Mouse (Mus musculus): ENCODE measurements around the gene Vps52.

The Vps52 gene

DNA sequence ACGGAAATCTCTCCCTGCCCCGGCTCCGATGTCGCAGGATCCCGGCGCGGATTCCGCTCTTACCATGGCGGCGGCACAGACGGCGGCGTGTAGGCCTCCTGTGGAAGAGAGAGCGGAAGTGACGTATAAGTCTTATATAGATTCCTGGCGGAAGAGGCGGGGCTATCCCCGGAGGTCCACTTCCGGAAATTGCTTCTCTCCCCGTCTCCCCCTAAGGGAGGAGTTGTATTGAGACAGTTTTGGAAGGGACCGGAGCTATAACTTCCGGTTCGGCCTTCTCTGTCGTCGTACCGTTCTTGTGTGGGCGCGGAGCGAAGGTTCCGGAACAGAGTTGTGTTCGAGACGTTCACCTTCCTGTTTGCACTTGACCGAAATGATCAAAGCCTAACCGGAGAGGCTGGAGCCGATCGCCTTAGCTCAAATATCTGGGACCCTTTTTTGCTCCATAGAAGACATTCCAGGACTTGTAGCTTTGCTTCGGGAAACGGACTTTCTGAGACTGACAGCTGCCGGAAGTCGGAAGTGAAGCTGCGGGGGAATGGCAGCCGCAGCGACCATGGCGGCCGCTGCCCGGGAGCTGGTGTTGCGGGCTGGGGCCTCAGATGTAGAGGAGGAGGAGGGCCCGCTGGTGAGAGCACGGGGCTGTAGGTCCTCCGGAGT lies at the start of gene Vps52, which contains the start of gene Rps18:
TSS of gene Vps52 (plus strand) at position 258 of the 660 bp plus-strand sequence.
TSS of gene Rps18 (minus strand) at position 447 of the 660 bp plus-strand sequence.
- peak; percentile 97 for DNase-seq (ENCODE audit: low spot score)

DNA sequence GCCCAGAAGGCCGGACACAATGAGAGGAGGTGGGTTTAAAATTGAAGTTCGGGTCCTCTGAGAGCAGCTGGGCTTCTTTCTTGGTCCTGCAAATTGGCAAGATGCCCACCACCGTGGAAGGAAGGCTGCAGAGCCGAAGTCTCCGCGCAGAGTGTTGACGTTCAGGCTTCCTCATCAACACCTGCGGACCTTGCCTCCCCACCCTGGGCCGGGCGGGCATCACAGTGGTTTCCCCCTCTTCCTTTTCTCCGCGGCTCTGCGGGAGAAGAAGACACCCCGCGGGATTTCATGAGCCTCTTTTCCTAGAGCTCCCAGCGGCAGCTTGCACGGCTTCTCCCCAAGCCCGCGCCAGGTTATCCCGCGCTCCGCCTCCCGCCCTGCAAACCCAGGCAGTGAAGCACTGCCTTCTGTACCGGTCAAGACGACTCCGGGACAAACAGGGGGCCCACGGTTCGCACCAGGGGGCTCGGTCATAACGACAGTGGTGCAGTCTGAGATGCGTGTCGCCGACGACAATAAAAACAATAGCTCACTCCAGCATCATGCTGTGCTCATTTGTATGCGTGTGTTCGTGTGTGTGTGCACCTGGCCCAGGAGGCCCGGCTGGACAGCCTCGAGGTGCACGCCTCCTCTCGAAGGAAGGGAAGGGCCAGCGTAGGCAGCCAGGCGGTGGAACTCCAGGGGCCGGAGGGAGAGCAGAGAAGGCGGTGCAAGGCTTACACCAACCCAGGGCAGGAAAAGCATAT lies 47.1 kb upstream of the Vps52 start:
- DNase-seq (ENCODE audit: low spot score) = peak; percentile 72

DNA sequence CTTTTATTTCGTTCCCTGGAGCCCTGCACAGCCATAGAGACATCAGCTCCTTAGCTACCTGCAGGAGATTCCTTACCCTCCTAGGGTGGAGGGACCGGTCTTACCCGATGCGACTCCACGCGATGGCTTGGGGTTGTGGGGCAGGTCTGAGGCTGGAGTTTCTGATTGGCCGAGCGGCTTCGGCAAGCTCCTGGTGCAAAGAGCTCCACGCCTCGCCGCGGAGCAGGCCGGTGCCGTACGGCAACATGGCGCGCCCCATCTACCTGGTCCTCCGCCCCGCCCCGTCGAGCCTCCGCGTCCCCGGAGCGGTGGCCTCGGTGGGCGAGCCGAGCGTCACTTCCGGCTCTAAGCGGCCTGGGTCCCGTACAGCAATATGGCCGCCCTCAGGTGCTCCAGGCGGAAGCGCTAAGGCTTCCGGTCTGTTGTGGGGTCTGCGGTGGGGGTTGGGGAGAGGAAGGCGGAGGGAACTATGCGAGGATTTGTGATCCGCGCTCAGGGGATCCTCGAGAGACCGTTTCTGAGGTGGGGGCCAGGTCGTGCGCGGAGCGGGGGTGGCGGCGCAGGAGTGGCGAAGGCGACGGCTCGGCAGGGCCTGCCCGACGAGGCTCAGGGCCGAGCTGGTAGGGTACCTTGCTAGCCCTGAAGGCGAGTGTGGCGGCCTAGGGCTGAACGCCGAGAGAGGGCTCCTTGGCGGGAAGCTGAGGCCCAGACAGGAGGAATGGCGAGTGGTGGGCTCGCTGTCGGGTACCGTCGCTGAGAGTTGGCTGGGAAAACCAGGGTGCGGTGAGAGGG lies 46.3 kb upstream of the Vps52 start, which contains the start of gene Daxx:
TSS of gene Daxx (plus strand) at position 338 of the 792 bp plus-strand sequence.
- DNase-seq (ENCODE audit: low spot score) = peak; percentile 99

DNA sequence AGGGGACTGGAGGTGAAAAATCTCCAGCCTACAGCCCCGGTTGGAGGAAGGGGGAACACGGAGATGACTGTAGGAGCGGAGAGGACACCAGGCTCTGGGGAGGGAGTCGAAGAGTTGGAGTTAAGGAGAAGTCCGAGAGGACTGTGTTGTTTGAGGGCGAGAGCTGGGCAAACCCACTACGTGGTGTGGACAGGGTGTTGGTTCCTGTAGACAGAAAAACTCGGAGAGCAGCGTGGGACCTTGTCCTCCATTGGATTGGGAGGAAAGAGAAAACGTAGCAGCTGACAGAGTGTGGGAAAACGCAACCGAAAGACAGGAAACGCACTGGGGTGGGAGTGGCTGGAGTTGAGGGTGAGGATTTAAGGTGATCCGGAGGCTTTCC lies 45.8 kb upstream of the Vps52 start:
- DNase-seq (ENCODE audit: low spot score) = peak; percentile 65

DNA sequence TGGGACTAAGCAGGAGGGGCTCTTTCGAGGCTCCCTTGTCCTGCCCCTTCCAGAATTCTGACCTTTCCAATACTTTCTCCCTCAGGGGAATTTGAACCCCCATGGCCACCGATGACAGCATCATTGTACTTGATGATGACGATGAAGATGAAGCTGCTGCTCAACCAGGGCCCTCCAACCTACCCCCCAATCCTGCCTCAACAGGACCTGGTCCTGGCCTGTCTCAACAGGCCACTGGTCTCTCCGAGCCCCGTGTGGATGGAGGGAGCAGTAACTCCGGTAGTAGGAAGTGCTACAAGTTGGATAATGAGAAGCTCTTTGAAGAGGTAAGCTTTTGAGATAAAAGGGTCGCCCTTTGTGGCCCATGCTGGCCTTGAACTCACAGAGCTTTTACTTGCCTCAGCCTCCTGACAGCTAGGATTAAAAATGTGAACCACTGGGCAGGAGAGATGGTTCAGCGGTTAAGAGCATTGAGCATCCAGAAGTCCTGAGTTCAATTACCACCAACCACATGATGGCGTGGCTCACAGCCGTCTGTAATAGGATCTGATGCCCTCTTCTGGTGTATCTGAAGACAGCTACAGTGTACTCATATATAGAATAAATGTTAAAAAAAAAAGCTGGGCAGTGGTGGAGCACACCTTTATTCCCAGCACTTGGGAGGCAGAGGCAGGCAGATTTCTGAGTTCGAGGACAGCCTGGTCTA lies 45.1 kb upstream of the Vps52 start:
- peak; percentile 53 for DNase-seq (ENCODE audit: low spot score)

DNA sequence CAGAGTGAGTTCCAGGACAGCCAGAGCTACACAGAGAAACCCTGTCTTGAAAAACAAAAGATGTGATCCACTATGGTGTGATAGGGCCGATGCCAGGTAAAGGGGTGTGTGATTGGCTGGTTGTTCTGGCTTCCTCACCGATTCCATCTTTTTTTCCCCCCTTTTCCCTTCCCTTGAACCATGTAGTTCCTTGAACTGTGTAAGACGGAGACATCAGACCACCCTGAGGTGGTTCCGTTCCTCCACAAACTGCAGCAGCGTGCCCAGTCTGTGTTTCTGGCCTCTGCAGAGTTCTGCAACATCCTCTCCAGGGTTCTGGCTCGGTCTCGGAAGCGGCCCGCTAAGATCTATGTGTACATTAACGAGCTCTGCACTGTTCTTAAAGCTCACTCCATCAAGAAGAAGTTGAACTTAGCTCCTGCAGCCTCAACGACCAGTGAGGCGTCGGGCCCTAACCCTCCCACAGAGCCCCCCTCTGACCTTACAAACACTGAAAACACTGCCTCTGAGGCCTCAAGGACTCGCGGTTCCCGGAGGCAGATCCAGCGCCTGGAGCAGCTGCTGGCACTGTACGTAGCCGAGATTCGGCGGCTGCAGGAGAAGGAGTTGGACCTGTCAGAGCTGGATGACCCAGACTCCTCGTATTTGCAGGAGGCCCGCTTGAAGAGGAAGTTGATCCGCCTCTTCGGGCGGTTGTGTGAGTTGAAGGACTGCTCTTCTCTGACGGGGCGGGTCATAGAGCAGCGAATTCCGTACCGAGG lies 44.4 kb upstream of the Vps52 start:
- DNase-seq (ENCODE audit: low spot score) = no peak

DNA sequence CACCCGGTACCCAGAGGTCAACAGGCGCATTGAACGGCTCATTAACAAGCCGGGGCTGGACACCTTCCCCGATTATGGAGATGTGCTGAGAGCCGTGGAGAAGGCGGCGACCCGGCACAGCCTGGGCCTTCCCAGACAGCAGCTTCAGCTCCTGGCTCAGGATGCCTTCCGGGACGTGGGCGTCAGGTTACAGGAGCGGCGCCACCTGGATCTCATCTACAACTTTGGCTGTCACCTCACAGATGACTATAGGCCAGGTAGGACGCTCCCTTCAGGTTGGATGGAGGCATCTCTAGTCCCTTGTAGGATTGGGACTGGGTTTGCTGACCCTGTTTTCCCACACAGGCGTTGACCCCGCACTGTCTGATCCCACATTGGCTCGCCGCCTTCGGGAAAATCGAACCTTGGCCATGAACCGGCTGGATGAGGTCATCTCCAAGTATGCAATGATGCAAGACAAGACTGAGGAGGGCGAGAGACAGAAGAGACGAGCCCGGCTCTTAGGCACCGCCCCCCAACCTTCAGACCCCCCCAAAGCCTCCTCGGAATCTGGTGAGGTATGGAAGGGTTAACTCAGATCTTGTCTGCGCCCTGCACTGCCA lies 43.7 kb upstream of the Vps52 start:
- DNase-seq (ENCODE audit: low spot score) = no peak

DNA sequence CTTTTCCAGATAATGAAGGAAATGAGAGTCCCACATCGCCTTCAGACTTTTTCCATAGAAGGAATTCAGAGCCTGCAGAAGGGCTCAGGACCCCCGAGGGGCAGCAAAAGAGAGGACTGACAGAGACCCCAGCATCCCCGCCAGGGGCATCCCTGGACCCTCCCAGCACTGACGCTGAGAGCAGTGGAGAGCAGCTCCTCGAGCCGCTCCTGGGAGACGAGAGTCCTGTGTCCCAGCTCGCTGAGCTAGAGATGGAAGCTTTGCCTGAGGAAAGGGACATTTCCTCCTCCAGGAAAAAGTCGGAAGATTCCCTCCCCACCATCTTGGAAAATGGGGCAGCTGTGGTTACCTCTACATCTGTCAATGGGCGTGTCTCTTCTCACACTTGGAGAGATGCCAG lies 42.3 kb upstream of the Vps52 start:
- DNase-seq (ENCODE audit: low spot score) = no peak

DNA sequence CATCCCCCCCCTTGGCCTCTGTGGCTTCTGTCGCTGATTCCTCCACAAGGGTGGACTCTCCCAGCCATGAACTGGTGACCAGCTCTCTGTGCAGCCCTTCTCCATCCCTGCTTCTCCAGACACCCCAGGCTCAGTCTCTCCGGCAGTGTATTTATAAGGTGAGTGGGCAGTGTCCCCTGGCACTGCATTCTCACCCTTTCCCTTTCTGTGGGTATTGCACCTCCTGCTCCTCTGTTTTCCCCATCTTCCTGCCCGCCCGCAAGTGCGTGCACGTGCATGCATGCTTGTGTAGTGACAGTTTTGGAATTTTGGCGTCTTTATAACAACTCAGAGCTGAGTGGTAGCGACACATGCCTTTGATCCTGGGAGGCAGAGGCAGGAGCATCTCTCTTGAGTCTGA lies 41.7 kb upstream of the Vps52 start:
- DNase-seq (ENCODE audit: low spot score) = no peak

DNA sequence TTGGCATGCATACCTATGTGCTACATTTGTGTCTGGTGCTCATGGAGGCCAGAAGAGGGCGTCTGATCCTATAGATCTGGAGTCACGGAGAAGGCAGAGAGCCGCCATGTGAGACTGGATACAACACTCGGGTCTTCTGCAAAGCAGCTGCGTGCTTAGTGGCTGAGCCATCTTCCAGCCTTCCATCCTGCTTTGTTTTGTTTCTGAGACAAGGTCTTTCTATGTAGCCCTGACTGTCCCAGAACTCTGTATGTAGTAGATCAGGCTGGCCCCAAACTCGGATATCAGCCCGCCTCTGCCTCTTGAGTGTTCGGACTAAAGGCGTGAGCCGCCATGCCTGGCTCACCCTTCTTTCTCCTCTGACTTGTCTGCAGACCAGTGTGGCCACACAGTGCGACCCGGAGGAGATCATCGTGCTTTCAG lies 40.6 kb upstream of the Vps52 start:
- no peak for DNase-seq (ENCODE audit: low spot score)

DNA sequence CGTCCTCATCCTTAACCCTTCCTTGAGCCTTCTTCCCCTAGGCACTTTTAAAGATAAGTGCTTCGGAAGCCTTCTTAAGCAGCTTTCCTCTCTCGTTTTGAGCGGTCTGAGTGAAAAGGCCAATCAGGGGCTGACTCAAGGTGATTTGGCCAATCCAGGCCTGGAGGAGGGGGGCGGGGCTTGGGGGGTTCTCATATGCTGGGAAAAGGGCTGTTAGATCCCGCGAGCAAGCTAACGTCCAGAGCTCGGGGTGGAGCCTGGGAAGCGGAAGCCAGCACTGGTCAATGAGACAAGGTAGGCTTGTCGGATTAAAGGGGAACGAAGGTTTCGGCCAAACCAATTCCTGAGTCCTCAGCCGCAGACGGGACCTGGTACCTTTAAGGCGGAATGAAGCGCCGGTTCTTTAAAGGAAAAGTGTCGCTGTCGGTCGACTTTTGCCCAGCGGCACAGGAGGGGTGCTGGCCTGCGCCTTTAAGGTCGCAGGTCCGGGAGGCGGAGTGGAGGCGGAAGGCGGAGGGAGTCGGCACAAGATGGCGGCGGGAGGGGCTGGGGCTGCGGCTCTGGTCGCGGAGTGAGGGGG lies 39.9 kb upstream of the Vps52 start, which contains the start of the genes Tapbp and Zbtb22:
TSS of gene Tapbp (plus strand) at position 229 of the 580 bp plus-strand sequence.
TSS of gene Zbtb22 (plus strand) at position 234 of the 580 bp plus-strand sequence.
- peak; percentile 99 for DNase-seq (ENCODE audit: low spot score)

DNA sequence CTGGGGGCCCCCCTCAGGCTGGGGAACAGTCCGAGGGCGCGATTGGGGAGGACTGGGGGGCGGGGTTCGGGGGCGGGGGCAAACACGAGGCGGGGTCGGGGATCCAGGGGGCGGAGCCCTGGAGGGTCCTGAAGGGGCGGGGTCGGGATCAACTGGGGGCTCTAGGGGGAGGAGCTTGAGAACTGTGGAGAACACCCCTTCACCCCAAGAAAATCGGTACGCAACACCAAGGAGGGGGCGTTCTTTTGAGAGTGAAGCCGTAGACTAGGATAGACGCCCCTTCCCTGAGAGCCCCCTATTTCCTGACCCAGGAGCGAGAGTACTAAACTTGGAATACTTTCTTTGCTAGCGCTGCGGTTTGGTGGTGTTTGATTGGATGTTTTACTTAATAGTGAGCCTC lies 39.3 kb upstream of the Vps52 start:
- peak; percentile 38 for DNase-seq (ENCODE audit: low spot score)

DNA sequence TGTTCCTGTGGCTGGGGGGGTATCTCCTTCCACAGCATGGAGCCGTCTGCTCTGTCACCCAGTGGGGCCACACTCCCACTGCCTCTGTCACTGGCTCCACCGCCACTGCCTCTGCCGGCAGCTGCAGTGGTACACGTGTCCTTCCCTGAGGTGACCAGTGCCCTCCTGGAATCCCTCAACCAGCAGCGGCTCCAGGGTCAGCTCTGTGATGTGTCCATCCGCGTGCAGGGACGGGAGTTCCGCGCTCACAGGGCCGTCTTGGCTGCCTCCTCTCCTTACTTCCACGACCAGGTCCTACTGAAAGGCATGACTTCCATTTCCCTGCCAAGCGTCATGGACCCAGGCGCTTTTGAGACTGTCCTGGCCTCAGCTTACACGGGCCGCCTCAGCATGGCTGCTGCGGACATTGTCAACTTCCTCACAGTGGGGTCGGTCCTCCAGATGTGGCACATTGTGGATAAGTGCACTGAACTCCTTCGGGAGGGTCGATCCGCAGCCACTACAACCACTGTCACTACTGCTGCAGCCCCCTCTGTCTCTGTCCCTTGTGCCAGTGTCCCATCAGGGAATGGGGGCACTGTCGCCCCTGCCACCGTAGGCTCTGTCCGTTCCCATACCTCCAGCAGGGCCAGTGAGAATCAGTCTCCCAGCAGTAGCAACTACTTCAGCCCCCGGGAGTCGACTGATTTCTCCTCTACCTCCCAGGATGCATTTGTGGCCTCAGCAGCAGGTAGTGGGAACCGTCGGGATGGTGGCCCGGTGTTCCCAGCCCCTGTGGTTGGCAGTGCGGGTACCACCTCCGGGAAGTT lies 38.6 kb upstream of the Vps52 start:
- no peak for DNase-seq (ENCODE audit: low spot score)

DNA sequence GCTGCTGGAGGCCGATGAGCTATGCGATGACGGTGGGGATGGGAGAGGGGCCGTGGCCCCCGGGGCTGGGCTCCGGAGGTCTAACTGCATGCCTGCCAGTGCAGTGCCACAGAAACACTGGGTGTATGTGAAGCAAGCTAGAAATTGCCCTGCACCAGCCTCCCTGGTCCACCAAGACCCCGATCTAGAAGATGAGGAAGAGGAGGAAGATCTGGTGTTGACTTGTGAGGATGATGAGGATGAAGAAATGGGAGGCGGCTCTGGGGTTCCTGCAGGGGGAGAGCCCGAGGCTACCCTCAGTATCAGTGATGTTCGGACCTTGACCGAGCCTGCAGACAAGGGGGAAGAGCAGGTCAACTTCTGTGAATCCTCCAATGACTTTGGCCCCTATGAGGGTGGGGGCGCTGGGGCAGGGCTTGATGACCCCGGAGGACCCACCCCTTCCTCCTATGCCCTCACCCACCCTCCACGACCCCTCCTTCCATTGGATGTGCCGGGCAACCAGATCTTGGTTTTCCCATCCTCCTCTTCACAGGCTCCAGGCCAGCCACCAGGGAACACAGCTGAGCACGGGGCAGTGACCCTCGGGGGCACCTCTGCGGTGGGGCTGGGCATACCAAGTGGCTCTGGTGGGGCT lies 37.8 kb upstream of the Vps52 start:
- DNase-seq (ENCODE audit: low spot score) = no peak

DNA sequence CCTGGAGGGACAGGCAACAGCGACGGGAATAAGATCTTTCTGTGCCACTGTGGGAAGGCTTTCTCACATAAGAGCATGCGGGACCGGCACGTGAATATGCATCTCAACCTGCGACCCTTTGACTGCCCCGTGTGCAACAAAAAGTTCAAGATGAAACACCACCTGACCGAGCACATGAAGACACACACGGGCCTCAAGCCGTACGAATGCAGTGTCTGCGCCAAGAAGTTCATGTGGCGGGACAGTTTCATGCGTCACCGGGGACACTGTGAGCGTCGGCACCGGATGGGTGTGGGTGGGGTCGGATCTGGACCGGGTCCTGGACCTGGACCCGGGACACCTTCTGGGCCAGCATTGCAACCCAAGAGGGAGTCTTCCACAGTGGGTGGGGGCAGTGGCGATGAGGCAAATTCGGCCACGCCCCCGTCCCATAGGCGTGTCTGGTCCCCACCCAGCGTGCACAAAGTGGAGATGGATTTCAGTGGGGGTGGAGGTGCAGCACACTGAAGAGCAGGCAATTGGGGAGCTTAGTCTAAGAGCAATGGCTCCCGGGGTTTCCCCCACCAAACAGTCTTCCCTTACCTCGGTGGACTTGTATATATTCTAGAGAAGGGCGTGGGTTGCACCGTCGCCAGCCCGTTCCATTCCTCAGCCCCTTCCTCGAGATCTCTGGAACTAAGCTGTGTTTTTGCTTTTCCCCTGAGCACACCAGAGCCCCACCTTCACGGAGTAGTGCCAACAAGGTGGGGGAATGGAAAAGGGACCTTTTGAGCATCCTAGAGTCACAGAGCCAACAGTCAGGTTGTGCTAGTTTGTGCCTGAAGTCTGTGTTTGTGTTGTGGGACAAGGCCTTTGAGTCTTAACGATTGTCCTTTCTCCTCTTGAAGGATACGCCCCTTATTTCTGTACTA lies 37.1 kb upstream of the Vps52 start:
- peak; percentile 45 for DNase-seq (ENCODE audit: low spot score)

DNA sequence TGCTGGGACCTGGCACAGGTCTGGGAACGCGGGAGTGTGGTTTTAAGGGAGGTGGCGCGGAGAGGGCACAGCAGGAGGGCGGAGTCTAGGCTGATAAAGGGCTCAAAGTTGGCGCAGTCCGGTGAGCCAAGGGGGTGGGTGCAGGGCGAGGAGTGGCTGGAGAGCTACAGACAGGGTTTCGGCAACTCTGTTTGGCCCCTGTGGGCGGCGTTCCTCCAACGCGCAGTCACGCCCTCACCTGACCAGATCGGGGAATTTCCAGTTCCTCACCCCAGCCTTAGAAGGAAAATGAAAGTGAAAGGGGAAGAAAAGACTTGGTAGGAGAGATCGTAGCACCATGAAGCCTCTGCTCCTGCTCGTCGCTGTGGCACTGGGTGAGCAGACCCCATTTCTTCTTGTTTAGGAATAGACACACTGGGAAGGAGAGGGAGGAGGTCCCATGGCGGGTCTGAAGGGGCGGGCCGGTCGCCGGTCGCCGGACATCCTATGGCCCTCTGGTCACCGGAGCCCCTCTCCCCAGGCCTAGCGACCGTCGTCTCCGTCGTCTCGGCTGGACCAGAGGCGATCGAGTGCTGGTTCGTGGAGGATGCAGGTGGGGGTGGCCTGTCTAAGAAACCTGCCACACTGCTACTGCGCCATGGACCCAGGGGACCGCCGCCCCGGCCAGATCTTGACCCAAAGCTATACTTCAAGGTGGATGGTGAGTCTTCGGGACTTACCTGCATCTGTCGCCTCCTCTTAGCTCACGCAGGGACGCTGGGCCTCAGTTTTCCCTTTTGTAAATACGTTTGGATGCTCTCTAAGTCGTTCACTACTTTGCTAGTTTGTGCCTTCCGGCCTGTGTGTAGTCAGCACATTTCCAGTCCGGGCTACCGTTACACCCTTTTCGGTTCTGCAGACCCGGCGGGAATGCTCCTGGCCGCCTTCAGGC lies 36.0 kb upstream of the Vps52 start:
- DNase-seq (ENCODE audit: low spot score) = peak; percentile 93
